ENCODE assay signal across 11 mouse cellular contexts in the genomic region with DNA sequence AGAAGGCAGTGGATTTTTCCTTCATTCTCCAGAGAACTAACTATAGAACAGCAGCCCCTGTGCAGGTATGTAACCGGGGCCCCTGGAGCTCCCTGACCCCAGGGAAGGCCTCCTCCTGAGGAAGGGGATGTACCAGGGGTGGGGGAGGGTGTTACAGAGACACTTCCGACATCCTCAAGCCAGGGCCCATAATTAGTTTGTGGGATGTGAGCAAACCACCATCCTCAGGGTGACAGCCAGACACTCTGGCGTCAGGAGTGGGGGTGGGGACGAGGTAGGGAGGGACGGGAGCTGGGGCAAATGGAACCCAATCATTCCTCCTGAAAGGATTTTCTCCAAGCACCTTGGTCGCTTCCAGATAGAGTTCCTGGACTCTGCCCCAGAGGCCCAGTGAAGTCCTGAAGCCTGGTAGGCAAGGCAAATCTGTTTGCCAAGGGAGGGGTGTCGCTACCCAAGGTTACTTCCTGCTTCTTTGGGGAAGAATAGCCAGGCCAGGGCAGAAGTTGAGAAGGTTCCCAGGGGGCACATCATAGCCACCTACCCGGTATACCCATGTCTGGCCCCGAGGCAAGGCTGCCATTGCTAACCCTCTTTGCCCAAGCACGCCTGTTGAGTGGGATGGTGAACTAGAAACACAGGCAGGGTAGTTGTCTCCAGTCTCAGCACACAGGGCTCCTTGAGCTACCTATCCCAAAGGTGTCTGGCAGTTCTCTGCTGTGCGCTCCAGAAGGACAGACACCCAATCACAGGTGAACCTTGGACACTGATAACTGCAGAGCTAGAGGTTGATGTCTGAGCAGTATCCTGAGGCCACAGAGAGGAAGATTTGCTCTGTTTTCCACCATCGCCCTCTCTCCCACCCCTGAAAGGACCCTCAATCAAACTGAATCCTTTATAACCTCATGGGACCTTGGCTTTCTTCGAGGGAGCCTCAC. TPM values are rescaled to one million over a fixed set of nuclear protein-coding genes. Genes with fewer than 3 reads are reported as not detected.
A peak's percentile ranks its signal among the peaks of the same experiment; 100 is the strongest.
DNase-seq lines count a peak whose midpoint lies in the region; ATAC-seq and TF ChIP-seq lines count a peak whose summit lies in the region.
"Had no signal": no experiment of that assay in that cellular context is flagged by ENCODE, and none has a peak within 500 bp of the region (broad histone marks: within the 10 kb centered on the region; RNA-seq: fewer than 3 reads in every experiment).

No protein-coding gene starts in this region.

- H3K27ac ChIP-seq in lung, embryonic 15.5 days: peak overlapping the region; percentile 52
- H3K27ac ChIP-seq in limb, embryonic 12.5 days: peak overlapping the region; percentile 18
- peak overlapping the region; percentile 99 for H3K27ac ChIP-seq in small intestine, adult 2 months (ENCODE audit: insufficient read depth, low read depth, low read length)
- no peak overlapping the region for H3K27ac ChIP-seq in neural tube, embryonic 15.5 days (replicated peaks)
- H3K27ac ChIP-seq: neural tube, embryonic 13.5 days had no signal

- H3K4me2 ChIP-seq in lung, embryonic 15.5 days: no peak overlapping the region
- no peak overlapping the region for H3K4me2 ChIP-seq in limb, embryonic 12.5 days
- H3K4me2 ChIP-seq in neural tube, embryonic 15.5 days: no peak overlapping the region
- H3K4me2 ChIP-seq: neural tube, embryonic 13.5 days had no signal

- peak; percentile 43; the same call in 1 of the 2 replicates for TF ChIP-seq POLR2A in small intestine, adult 2 months (IDR thresholded peaks at IDR 0.05; ENCODE audit: low read depth, low read length)

- no peaks in the 10 kb centered on the region for H3K9me3 ChIP-seq in lung, embryonic 15.5 days
- no peaks in the 10 kb centered on the region for H3K9me3 ChIP-seq in limb, embryonic 12.5 days
- H3K9me3 ChIP-seq in neural tube, embryonic 15.5 days (replicated peaks): no peaks in the 10 kb centered on the region
- H3K9me3 ChIP-seq: neural tube, embryonic 13.5 days had no signal

- TF ChIP-seq CTCF in small intestine, adult 2 months (IDR thresholded peaks at IDR 0.05; ENCODE audit: extremely low read depth, insufficient read length, insufficient replicate concordance, low read depth, low read length): no peak

- peaks cover 37% of the 10 kb centered on the region for H3K36me3 ChIP-seq in lung, embryonic 15.5 days
- peaks cover 98% of the 10 kb centered on the region for H3K36me3 ChIP-seq in limb, embryonic 12.5 days
- peaks cover 34% of the 10 kb centered on the region for H3K36me3 ChIP-seq in small intestine, adult 2 months (ENCODE audit: control insufficient read depth, insufficient read depth, low read length)
- H3K36me3 ChIP-seq in neural tube, embryonic 15.5 days: peaks cover 90% of the 10 kb centered on the region

- no peaks in the 10 kb centered on the region for H3K27me3 ChIP-seq in lung, embryonic 15.5 days
- H3K27me3 ChIP-seq in limb, embryonic 12.5 days: no peaks in the 10 kb centered on the region
- no peaks in the 10 kb centered on the region for H3K27me3 ChIP-seq in small intestine, adult 2 months (ENCODE audit: control insufficient read depth, insufficient read depth, low read length)
- H3K27me3 ChIP-seq in neural tube, embryonic 15.5 days (replicated peaks): no peaks in the 10 kb centered on the region
- H3K27me3 ChIP-seq: neural tube, embryonic 13.5 days; Patski had no signal

- H3K9ac ChIP-seq in lung, embryonic 15.5 days: no peak overlapping the region
- H3K9ac ChIP-seq in limb, embryonic 12.5 days (replicated peaks): no peak overlapping the region; the same call in 1 of the 2 replicates
- H3K9ac ChIP-seq in neural tube, embryonic 15.5 days (replicated peaks): no peak overlapping the region
- H3K9ac ChIP-seq: neural tube, embryonic 13.5 days had no signal

- no peak for ATAC-seq in lung, embryonic 15.5 days (ENCODE audit: borderline replicate concordance, extremely low read depth, low FRiP score, low TSS enrichment)
- no peak for ATAC-seq in limb, embryonic 12.5 days (ENCODE audit: insufficient number of reproducible peaks, insufficient read depth, low FRiP score, low TSS enrichment, low read depth)
- no peak for ATAC-seq in neural tube, embryonic 15.5 days (ENCODE audit: low FRiP score)

- H3K4me1 ChIP-seq in lung, embryonic 15.5 days: peaks cover 58% of the 10 kb centered on the region
- peaks cover 54% of the 10 kb centered on the region for H3K4me1 ChIP-seq in limb, embryonic 12.5 days (replicated peaks)
- peaks cover 42% of the 10 kb centered on the region for H3K4me1 ChIP-seq in small intestine, adult 2 months (ENCODE audit: control insufficient read depth, insufficient read depth, insufficient read length, low read length)
- peaks cover 18% of the 10 kb centered on the region; the same call in 1 of the 2 replicates for H3K4me1 ChIP-seq in neural tube, embryonic 15.5 days

- peak; percentile 25 for DNase-seq in adrenal gland, postnatal 14 days
- DNase-seq in adrenal gland, adult 2 months: no peak
- no peak for DNase-seq in lung, postnatal 36 days
- DNase-seq in ovary, adult 18-20 months (ENCODE audit: low spot score): no peak
- DNase-seq: gastrocnemius, postnatal 14 days had no signal

- H3K4me3 ChIP-seq in lung, embryonic 15.5 days: no peak overlapping the region
- no peak overlapping the region for H3K4me3 ChIP-seq in limb, embryonic 12.5 days (replicated peaks)
- peak overlapping the region; percentile 2; the same call in 1 of the 2 replicates for H3K4me3 ChIP-seq in small intestine, adult 2 months (ENCODE audit: low read depth, low read length)
- H3K4me3 ChIP-seq in neural tube, embryonic 15.5 days (replicated peaks): no peak overlapping the region
- H3K4me3 ChIP-seq: neural tube, embryonic 13.5 days had no signal

- 62% methylated on average over 13 of the region's 13 CpGs for WGBS in lung, embryonic 15.5 days
- 39% methylated on average over 13 of the region's 13 CpGs for WGBS in limb, embryonic 12.5 days
- 20% methylated on average over 13 of the region's 13 CpGs for WGBS in small intestine, adult 2 months
- 74% methylated on average over 13 of the region's 13 CpGs for WGBS in neural tube, embryonic 15.5 days

RNA-seq across cellular contexts. Expression of a gene that starts 17.2 kb away (rescaled TPM):
- 138 and 201 TPM in 2 replicates for total RNA-seq in adrenal gland, postnatal 14 days (2021)
- total RNA-seq in adrenal gland, adult 2 months (2021): 100 to 1,000 TPM; 138 to 196 TPM
- 197 and 201 TPM in 2 replicates for polyA plus RNA-seq in adrenal gland, adult 2 months (2012; rRNA removed)
- 72.6 and 73.6 TPM in 2 replicates for polyA plus RNA-seq in lung, embryonic 15.5 days (2015; fragmentation: Nextera tagmentation; extraction: Ambion mirVana)
- polyA plus RNA-seq in limb, embryonic 12.5 days (2016; fragmentation: Nextera tagmentation; extraction: Ambion mirVana): 87.6 and 94.7 TPM in 2 replicates
- 82.4 and 200 TPM in 2 replicates for polyA plus RNA-seq in small intestine, adult 2 months (2012; rRNA removed)
- 102 and 108 TPM in 2 replicates for polyA plus RNA-seq in neural tube, embryonic 15.5 days (2015; fragmentation: Nextera tagmentation; extraction: Ambion mirVana)

RNA-seq across cellular contexts. Expression of a gene that starts 39.1 kb away (rescaled TPM):
- 75.0 and 89.4 TPM in 2 replicates for total RNA-seq in adrenal gland, postnatal 14 days (2021)
- 100 to 1,000 TPM in 1 of 2 experiments, 10 to 100 TPM in 1; 88.3 to 109 TPM for total RNA-seq in adrenal gland, adult 2 months (2021)
- polyA plus RNA-seq in adrenal gland, adult 2 months (2012; rRNA removed): 67.6 and 83.8 TPM in 2 replicates
- 33.1 and 37.6 TPM in 2 replicates for polyA plus RNA-seq in lung, embryonic 15.5 days (2015; fragmentation: Nextera tagmentation; extraction: Ambion mirVana)
- 8.7 and 12.1 TPM in 2 replicates for polyA plus RNA-seq in limb, embryonic 12.5 days (2016; fragmentation: Nextera tagmentation; extraction: Ambion mirVana)
- 45.7 and 101 TPM in 2 replicates for polyA plus RNA-seq in small intestine, adult 2 months (2012; rRNA removed)
- polyA plus RNA-seq in neural tube, embryonic 15.5 days (2015; fragmentation: Nextera tagmentation; extraction: Ambion mirVana): 5.0 and 11.5 TPM in 2 replicates
